Mouse (Mus musculus): ENCODE results near the gene Mapk8ip1. TPM values are rescaled to one million over a fixed set of nuclear protein-coding genes. Genes with fewer than 3 reads are reported as not detected.
A peak's percentile ranks its signal among the peaks of the same experiment; 100 is the strongest.

The Mapk8ip1 gene
- 15.1 and 19.9 TPM in 2 replicates for polyA plus RNA-seq (2014; fragmentation: Nextera tagmentation; extraction: Ambion mirVana)

- no peak within 1 kb of the TSS for H3K27ac ChIP-seq (replicated peaks; ENCODE audit: low read depth, low read length)
- H3K4me3 ChIP-seq (ENCODE audit: low read depth, low read length) = peak within 1 kb of the TSS; percentile 52
- under 1% methylated on average over 30 of the region's 59 CpGs for WGBS
- 0 out of 2 replicates have a peak, but pooled peaks cover 6% of the 10 kb centered on the region for H3K27me3 ChIP-seq (ENCODE audit: control insufficient read depth, insufficient read depth, low read length)
- ATAC-seq (ENCODE audit: insufficient number of reproducible peaks, low FRiP score, low TSS enrichment, low read depth) (peak; percentile 38; the same call in 1 of the 2 replicates), DNase-seq (ENCODE audit: low spot score) (peak; percentile 54)
- H3K4me1 ChIP-seq (ENCODE audit: control insufficient read depth, insufficient read depth, low read length) = peaks cover 7% of the 10 kb centered on the region
- H3K9me3 ChIP-seq (ENCODE audit: control insufficient read depth, low read length) = no peaks in the 10 kb centered on the region
- H3K36me3 ChIP-seq (ENCODE audit: control insufficient read depth, insufficient read depth, low read length) = peaks cover 7% of the 10 kb centered on the region; the same call in 1 of the 2 replicates
- H3K9ac ChIP-seq (ENCODE audit: low read length) = peak within 1 kb of the TSS; percentile 52; the same call in 1 of the 2 replicates
- H3K4me2 ChIP-seq (ENCODE audit: low read depth, severe bottlenecking) = peak within 1 kb of the TSS; percentile 92
Measured at GRCm38 (mm10) chr2:92401091-92401561, at the start of gene Mapk8ip1. Gene Mapk8ip1 (minus strand): TSS chr2:92401263.

- ATAC-seq (ENCODE audit: insufficient number of reproducible peaks, low FRiP score, low TSS enrichment, low read depth) = no peak
- H3K9me3 ChIP-seq (ENCODE audit: control insufficient read depth, low read length) = no peaks in the 10 kb centered on the region
- H3K4me1 ChIP-seq (ENCODE audit: control insufficient read depth, insufficient read depth, low read length) = peaks cover 3% of the 10 kb centered on the region; the same call in 1 of the 2 replicates
- H3K4me3 ChIP-seq (ENCODE audit: low read depth, low read length) = no peak overlapping the region
- 71% methylated on average over 7 of the region's 7 CpGs for WGBS
- no peaks in the 10 kb centered on the region for H3K27me3 ChIP-seq (ENCODE audit: control insufficient read depth, insufficient read depth, low read length)
- no peak for DNase-seq (ENCODE audit: low spot score)
- no peak overlapping the region for H3K9ac ChIP-seq (ENCODE audit: low read length)
- no peaks in the 10 kb centered on the region for H3K36me3 ChIP-seq (ENCODE audit: control insufficient read depth, insufficient read depth, low read length)
- H3K27ac ChIP-seq (replicated peaks; ENCODE audit: low read depth, low read length) = no peak overlapping the region
- H3K4me2 ChIP-seq (ENCODE audit: low read depth, severe bottlenecking) = no peak overlapping the region
Measured at GRCm38 (mm10) chr2:92447121-92447740, 46.2 kb upstream of the Mapk8ip1 start.

- Histone ChIP-seq H3K36me3 (ENCODE audit: control insufficient read depth, insufficient read depth, low read length) (no peaks in the 10 kb centered on the region), H3K4me3 (ENCODE audit: low read depth, low read length) (no peak overlapping the region), H3K9me3 (ENCODE audit: control insufficient read depth, low read length) (no peaks in the 10 kb centered on the region), H3K9ac (ENCODE audit: low read length) (no peak overlapping the region), H3K27ac (replicated peaks; ENCODE audit: low read depth, low read length) (no peak overlapping the region), H3K4me2 (ENCODE audit: low read depth, severe bottlenecking) (no peak overlapping the region), H3K4me1 (ENCODE audit: control insufficient read depth, insufficient read depth, low read length) (peaks cover 3% of the 10 kb centered on the region; the same call in 1 of the 2 replicates), H3K27me3 (ENCODE audit: control insufficient read depth, insufficient read depth, low read length) (no peaks in the 10 kb centered on the region)
- ATAC-seq (ENCODE audit: insufficient number of reproducible peaks, low FRiP score, low TSS enrichment, low read depth) (no peak), DNase-seq (ENCODE audit: low spot score) (no peak)
- 74% methylated on average over 8 of the region's 8 CpGs for WGBS
Measured at GRCm38 (mm10) chr2:92446656-92447055, 45.6 kb upstream of the Mapk8ip1 start.

- H3K9me3 ChIP-seq (ENCODE audit: control insufficient read depth, low read length) = no peaks in the 10 kb centered on the region
- H3K9ac ChIP-seq (ENCODE audit: low read length) = no peak overlapping the region
- H3K4me3 ChIP-seq (ENCODE audit: low read depth, low read length) = no peak overlapping the region
- H3K4me2 ChIP-seq (ENCODE audit: low read depth, severe bottlenecking) = no peak overlapping the region
- DNase-seq (ENCODE audit: low spot score) (no peak), ATAC-seq (ENCODE audit: insufficient number of reproducible peaks, low FRiP score, low TSS enrichment, low read depth) (no peak)
- H3K36me3 ChIP-seq (ENCODE audit: control insufficient read depth, insufficient read depth, low read length) = no peaks in the 10 kb centered on the region
- 47% methylated on average over 9 of the region's 9 CpGs for WGBS
- H3K27me3 ChIP-seq (ENCODE audit: control insufficient read depth, insufficient read depth, low read length) = no peaks in the 10 kb centered on the region
- H3K4me1 ChIP-seq (ENCODE audit: control insufficient read depth, insufficient read depth, low read length) = peaks cover 3% of the 10 kb centered on the region; the same call in 1 of the 2 replicates
- H3K27ac ChIP-seq (replicated peaks; ENCODE audit: low read depth, low read length) = no peak overlapping the region
Measured at GRCm38 (mm10) chr2:92445890-92446289, 44.8 kb upstream of the Mapk8ip1 start.

GRCm38 (mm10) chr2:92444376-92444775, 43.3 kb upstream of the Mapk8ip1 start:
- Histone ChIP-seq H3K4me3 (ENCODE audit: low read depth, low read length) (no peak overlapping the region), H3K4me1 (ENCODE audit: control insufficient read depth, insufficient read depth, low read length) (peaks cover 3% of the 10 kb centered on the region; the same call in 1 of the 2 replicates), H3K4me2 (ENCODE audit: low read depth, severe bottlenecking) (no peak overlapping the region), H3K27ac (replicated peaks; ENCODE audit: low read depth, low read length) (no peak overlapping the region), H3K36me3 (ENCODE audit: control insufficient read depth, insufficient read depth, low read length) (no peaks in the 10 kb centered on the region), H3K9ac (ENCODE audit: low read length) (no peak overlapping the region), H3K9me3 (ENCODE audit: control insufficient read depth, low read length) (no peaks in the 10 kb centered on the region), H3K27me3 (ENCODE audit: control insufficient read depth, insufficient read depth, low read length) (no peaks in the 10 kb centered on the region)
- no peak for DNase-seq (ENCODE audit: low spot score)
- 66% methylated on average over 4 of the region's 4 CpGs for WGBS
- no peak for ATAC-seq (ENCODE audit: insufficient number of reproducible peaks, low FRiP score, low TSS enrichment, low read depth)

GRCm38 (mm10) chr2:92443313-92443712, 42.2 kb upstream of the Mapk8ip1 start:
- Histone ChIP-seq H3K4me2 (ENCODE audit: low read depth, severe bottlenecking) (no peak overlapping the region), H3K27ac (replicated peaks; ENCODE audit: low read depth, low read length) (no peak overlapping the region), H3K9ac (ENCODE audit: low read length) (no peak overlapping the region), H3K36me3 (ENCODE audit: control insufficient read depth, insufficient read depth, low read length) (no peaks in the 10 kb centered on the region), H3K9me3 (ENCODE audit: control insufficient read depth, low read length) (no peaks in the 10 kb centered on the region), H3K27me3 (ENCODE audit: control insufficient read depth, insufficient read depth, low read length) (no peaks in the 10 kb centered on the region), H3K4me1 (ENCODE audit: control insufficient read depth, insufficient read depth, low read length) (peaks cover 3% of the 10 kb centered on the region; the same call in 1 of the 2 replicates), H3K4me3 (ENCODE audit: low read depth, low read length) (no peak overlapping the region)
- DNase-seq (ENCODE audit: low spot score) (no peak), ATAC-seq (ENCODE audit: insufficient number of reproducible peaks, low FRiP score, low TSS enrichment, low read depth) (no peak)
- 76% methylated on average over 4 of the region's 4 CpGs for WGBS

GRCm38 (mm10) chr2:92442419-92443001, 41.4 kb upstream of the Mapk8ip1 start:
- Histone ChIP-seq H3K9ac (ENCODE audit: low read length) (no peak overlapping the region), H3K36me3 (ENCODE audit: control insufficient read depth, insufficient read depth, low read length) (no peaks in the 10 kb centered on the region), H3K9me3 (ENCODE audit: control insufficient read depth, low read length) (no peaks in the 10 kb centered on the region), H3K27me3 (ENCODE audit: control insufficient read depth, insufficient read depth, low read length) (no peaks in the 10 kb centered on the region), H3K27ac (replicated peaks; ENCODE audit: low read depth, low read length) (no peak overlapping the region), H3K4me2 (ENCODE audit: low read depth, severe bottlenecking) (no peak overlapping the region), H3K4me1 (ENCODE audit: control insufficient read depth, insufficient read depth, low read length) (peaks cover 3% of the 10 kb centered on the region; the same call in 1 of the 2 replicates), H3K4me3 (ENCODE audit: low read depth, low read length) (no peak overlapping the region)
- ATAC-seq (ENCODE audit: insufficient number of reproducible peaks, low FRiP score, low TSS enrichment, low read depth) = no peak
- WGBS = 80% methylated on average over 12 of the region's 12 CpGs
- DNase-seq (ENCODE audit: low spot score) = no peak

GRCm38 (mm10) chr2:92440432-92440831, 39.4 kb upstream of the Mapk8ip1 start:
- Histone ChIP-seq H3K4me2 (ENCODE audit: low read depth, severe bottlenecking) (no peak overlapping the region), H3K4me1 (ENCODE audit: control insufficient read depth, insufficient read depth, low read length) (no peaks in the 10 kb centered on the region), H3K4me3 (ENCODE audit: low read depth, low read length) (no peak overlapping the region), H3K27me3 (ENCODE audit: control insufficient read depth, insufficient read depth, low read length) (peaks cover 2% of the 10 kb centered on the region; the same call in 1 of the 2 replicates), H3K9ac (ENCODE audit: low read length) (no peak overlapping the region), H3K9me3 (ENCODE audit: control insufficient read depth, low read length) (no peaks in the 10 kb centered on the region), H3K36me3 (ENCODE audit: control insufficient read depth, insufficient read depth, low read length) (no peaks in the 10 kb centered on the region), H3K27ac (replicated peaks; ENCODE audit: low read depth, low read length) (no peak overlapping the region)
- 47% methylated on average over 6 of the region's 6 CpGs for WGBS
- no peak for DNase-seq (ENCODE audit: low spot score)
- ATAC-seq (ENCODE audit: insufficient number of reproducible peaks, low FRiP score, low TSS enrichment, low read depth) = no peak

All from limb, embryonic 11.5 days (tissue).